Mouse (Mus musculus) stomach, embryonic 14.5 days (tissue): ENCODE results near the gene Wfs1. TPM values are rescaled to one million over a fixed set of nuclear protein-coding genes. Genes with fewer than 3 reads are reported as not detected.

ENCODE experiments used
- ATAC-seq: fragments of 200-750 bp; cut with Nextera tagmentation; 2 replicates; pipeline ENCODE4 v1.8.0; 2017; ENCODE audit warnings: low read depth, moderate TSS enrichment; ENCODE audit not compliant: insufficient number of reproducible peaks, insufficient read depth, low FRiP score
- H3K27ac ChIP-seq: fragments of 300-500 bp; sonication (generic); 2 replicates; pipeline ENCODE4 v1.5.1; 2014; ENCODE audit warnings: mild to moderate bottlenecking, low read length, moderate library complexity, mixed read lengths
- H3K27me3 ChIP-seq: fragments of 300-500 bp; sonication (generic); 2 replicates; pipeline ENCODE4 v1.6.1; 2014; ENCODE audit warnings: low read length, control low read depth, mixed read lengths; ENCODE audit not compliant: control insufficient read depth, insufficient read depth
- H3K36me3 ChIP-seq: fragments of 300-500 bp; sonication (generic); 2 replicates; pipeline ENCODE4 v1.6.1; 2014; ENCODE audit warnings: mild to moderate bottlenecking, control low read depth, low read length, moderate library complexity, mixed read lengths; ENCODE audit not compliant: control insufficient read depth, insufficient read depth
- H3K4me1 ChIP-seq: fragments of 300-500 bp; sonication (generic); 2 replicates; pipeline ENCODE4 v1.6.1; 2014; ENCODE audit warnings: low read length, control low read depth, mixed read lengths; ENCODE audit not compliant: control insufficient read depth, insufficient read depth
- H3K4me2 ChIP-seq: fragments of 300-500 bp; sonication (generic); replicated peaks from 2 replicates; pipeline ENCODE4 v1.6.1; 2014; ENCODE audit warnings: low read depth, low read length, control low read depth
- H3K4me3 ChIP-seq: fragments of 300-500 bp; sonication (generic); 2 replicates; pipeline ENCODE4 v1.5.1; 2014; ENCODE audit warnings: low read depth, low read length, control low read depth
- H3K9ac ChIP-seq: fragments of 300-500 bp; sonication (generic); replicated peaks from 2 replicates; pipeline ENCODE4 v1.6.1; 2014; ENCODE audit warnings: low read depth, mild to moderate bottlenecking, control low read depth, low read length, moderate library complexity, mixed read lengths
- H3K9me3 ChIP-seq: fragments of 300-500 bp; sonication (generic); 2 replicates; pipeline ENCODE4 v1.6.1; 2016; ENCODE audit warnings: low read depth, low read length, control low read depth; ENCODE audit not compliant: control insufficient read depth
- WGBS: fragments of 180-500 bp; shearing (Covaris S2); extraction: QIAGEN DNeasy Blood & Tissue Kit; methylation state at CpG from one replicate; pipeline ENCODE4 v1.1.7; 2014; 5-methylcytosine and 5-hydroxymethylcytosine counted together
- polyA plus RNA-seq: library from polyadenylated mRNA; unstranded; fragments of >200 nt; fragmentation: Nextera tagmentation; extraction: Ambion mirVana; gene quantifications from 2 replicates; pipeline ENCODE4 v1.2.1, GENCODE M21; 2014

Wfs1 gene
- polyA plus RNA-seq, 1 experiment from 2014 or later, result 9.4 TPM

GRCm38 (mm10) chr5:36990631-36991350 lies 1.8 kb upstream of the Wfs1 start:
- Histone ChIP-seq H3K4me1 (no peaks in the 10 kb centered on the region; the same call in 1 of the 2 replicates), H3K27ac (no peak overlapping the region), H3K27me3 (no peaks in the 10 kb centered on the region), H3K4me3 (no peak overlapping the region), H3K9ac (no peak overlapping the region), H3K9me3 (no peaks in the 10 kb centered on the region), H3K4me2 (no peak overlapping the region), H3K36me3 (no peaks in the 10 kb centered on the region)
- WGBS, result 69% methylated on average over 3 of the region's 3 CpGs
- no peak for ATAC-seq

- no peaks in the 10 kb centered on the region for H3K27me3 ChIP-seq
- WGBS, result 41% methylated on average over 3 of the region's 3 CpGs
- no peak overlapping the region for H3K4me3 ChIP-seq
- H3K9ac ChIP-seq, result no peak overlapping the region
- ATAC-seq, result no peak
- no peaks in the 10 kb centered on the region; the same call in 1 of the 2 replicates for H3K4me1 ChIP-seq
- H3K9me3 ChIP-seq, result no peaks in the 10 kb centered on the region
- H3K36me3 ChIP-seq, result no peaks in the 10 kb centered on the region
- no peak overlapping the region for H3K27ac ChIP-seq
- no peak overlapping the region for H3K4me2 ChIP-seq
These were observed 1.2 kb upstream of the Wfs1 start for GRCm38 (mm10) chr5:36990196-36990595.

GRCm38 (mm10) chr5:36989625-36989977 lies 596 bp upstream of the Wfs1 start:
- no peak overlapping the region for H3K9ac ChIP-seq
- H3K4me3 ChIP-seq, result peak overlapping the region; percentile 56
- no peak for ATAC-seq
- H3K4me2 ChIP-seq, result peak overlapping the region; percentile 56
- H3K27ac ChIP-seq, result no peak overlapping the region
- WGBS, result 5% methylated on average over 3 of the region's 3 CpGs
- H3K27me3 ChIP-seq, result no peaks in the 10 kb centered on the region
- no peaks in the 10 kb centered on the region for H3K36me3 ChIP-seq
- H3K9me3 ChIP-seq, result no peaks in the 10 kb centered on the region
- no peaks in the 10 kb centered on the region; the same call in 1 of the 2 replicates for H3K4me1 ChIP-seq

GRCm38 (mm10) chr5:36988124-36988780 lies 753 bp downstream of the Wfs1 start:
- no peaks in the 10 kb centered on the region; the same call in 1 of the 2 replicates for H3K4me1 ChIP-seq
- no peaks in the 10 kb centered on the region for H3K36me3 ChIP-seq
- H3K4me3 ChIP-seq, result peak overlapping the region; percentile 56
- H3K9ac ChIP-seq, result peak overlapping the region; percentile 63
- no peaks in the 10 kb centered on the region for H3K27me3 ChIP-seq
- 9% methylated on average over 24 of the region's 24 CpGs for WGBS
- H3K4me2 ChIP-seq, result peak overlapping the region; percentile 60
- no peaks in the 10 kb centered on the region for H3K9me3 ChIP-seq
- 0 out of 2 replicates have a peak, but pooled peaks have one; percentile 1 for ATAC-seq
- H3K27ac ChIP-seq, result no peak overlapping the region

GRCm38 (mm10) chr5:36986617-36987016 lies 2.4 kb downstream of the Wfs1 start:
- Histone ChIP-seq H3K36me3 (no peaks in the 10 kb centered on the region), H3K27ac (no peak overlapping the region), H3K27me3 (no peaks in the 10 kb centered on the region), H3K4me2 (no peak overlapping the region), H3K4me1 (no peaks in the 10 kb centered on the region; the same call in 1 of the 2 replicates), H3K4me3 (no peak overlapping the region), H3K9ac (no peak overlapping the region), H3K9me3 (no peaks in the 10 kb centered on the region)
- ATAC-seq, result no peak
- 85% methylated on average over 1 of the region's 1 CpGs for WGBS

- Histone ChIP-seq H3K9ac (no peak overlapping the region), H3K36me3 (no peaks in the 10 kb centered on the region; the same call in none of the 2 replicates), H3K4me2 (no peak overlapping the region), H3K27me3 (no peaks in the 10 kb centered on the region), H3K4me3 (no peak overlapping the region), H3K9me3 (no peaks in the 10 kb centered on the region), H3K4me1 (no peaks in the 10 kb centered on the region), H3K27ac (no peak overlapping the region)
- ATAC-seq, result no peak
- WGBS, result 84% methylated on average over 4 of the region's 4 CpGs
These were observed 6.7 kb downstream of the Wfs1 start for GRCm38 (mm10) chr5:36982271-36982670.

GRCm38 (mm10) chr5:36979631-36980030 lies 9.4 kb downstream of the Wfs1 start:
- no peak overlapping the region for H3K4me2 ChIP-seq
- 81% methylated on average over 7 of the region's 7 CpGs for WGBS
- H3K4me1 ChIP-seq, result no peaks in the 10 kb centered on the region
- H3K9me3 ChIP-seq, result no peaks in the 10 kb centered on the region
- no peak overlapping the region for H3K27ac ChIP-seq
- no peak overlapping the region for H3K9ac ChIP-seq
- no peaks in the 10 kb centered on the region for H3K27me3 ChIP-seq
- H3K4me3 ChIP-seq, result no peak overlapping the region
- no peak for ATAC-seq
- H3K36me3 ChIP-seq, result no peaks in the 10 kb centered on the region; the same call in none of the 2 replicates

- Histone ChIP-seq H3K9me3 (no peaks in the 10 kb centered on the region), H3K4me3 (no peak overlapping the region), H3K36me3 (no peaks in the 10 kb centered on the region; the same call in none of the 2 replicates), H3K27me3 (no peaks in the 10 kb centered on the region), H3K4me2 (no peak overlapping the region), H3K9ac (no peak overlapping the region), H3K4me1 (no peaks in the 10 kb centered on the region), H3K27ac (no peak overlapping the region)
- WGBS, result 72% methylated on average over 8 of the region's 8 CpGs
- ATAC-seq, result no peak
These were observed 10.0 kb downstream of the Wfs1 start for GRCm38 (mm10) chr5:36979001-36979400.
